Mouse (Mus musculus) left cerebral cortex, postnatal 25 days (tissue): ENCODE measurements at regions not wholly inside any gene's neighbourhood (a gene's known extent, or its start where the extent isn't known, plus 50 kb on each side); places are given as distances from the start of the nearest gene placed in this dataset.
"Not testable (repeated sequence)": the region's sequence is repeated elsewhere in the genome, so short reads cannot be mapped to it uniquely, and the experiment has no call there.

Experiments used
- DNase-seq, 2 experiments: peaks; one replicate each; pipeline ENCODE4 v3.0.0; 2022; ENCODE audit warnings: low spot score in 2 of 2, mixed read lengths in 1 of 2
- intact Hi-C: fragments of 180-260 bp; cut with DNase I; formaldehyde crosslinking; loops from one replicate; pipeline ENCODE4 v1.15.1; 2025

GRCm38 (mm10) chr9:6845281-6845680 lies 339.0 kb downstream of the Dync2h1 start:
- intact Hi-C loops, DNase-seq: not testable (repeated sequence)

GRCm38 (mm10) chr9:6834936-6835335 lies 349.3 kb downstream of the Dync2h1 start:
- intact Hi-C loops, DNase-seq: not testable (repeated sequence)

GRCm38 (mm10) chr9:6834470-6834869 lies 349.8 kb downstream of the Dync2h1 start:
- DNase-seq: no peak
- intact Hi-C loops: no loop called here

- intact Hi-C loops: no loop called here
- no peak for DNase-seq
These were observed 351.4 kb downstream of the Dync2h1 start for GRCm38 (mm10) chr9:6832862-6833261.

GRCm38 (mm10) chr9:6831642-6832041 lies 352.6 kb downstream of the Dync2h1 start:
- intact Hi-C loops, DNase-seq: not testable (repeated sequence)

GRCm38 (mm10) chr9:6826581-6826980 lies 357.7 kb downstream of the Dync2h1 start:
- no peak for DNase-seq
- intact Hi-C loops: no loop called here

- DNase-seq: no peak
These were observed 358.6 kb downstream of the Dync2h1 start for GRCm38 (mm10) chr9:6825609-6826008.

GRCm38 (mm10) chr9:6823946-6824345 lies 360.3 kb downstream of the Dync2h1 start:
- DNase-seq, intact Hi-C loops: not testable (repeated sequence)

More at GRCm38 (mm10) chr9:6825609-6826008, 358.6 kb downstream of the Dync2h1 start:
- intact Hi-C loops: no loop called here

- no peak for DNase-seq
- intact Hi-C loops: no loop called here
These were observed 360.7 kb downstream of the Dync2h1 start for GRCm38 (mm10) chr9:6823536-6823935.

GRCm38 (mm10) chr9:6776671-6777070 lies 407.6 kb downstream of the Dync2h1 start:
- intact Hi-C loops: no loop called here
- DNase-seq: no peak

- intact Hi-C loops: no loop called here
- DNase-seq: peak in 1 of 2 experiments; percentile 0
These were observed 442.8 kb downstream of the Dync2h1 start for GRCm38 (mm10) chr9:6741478-6741877.

GRCm38 (mm10) chr9:6736411-6736810 lies 447.8 kb downstream of the Dync2h1 start:
- DNase-seq: no peak
- intact Hi-C loops: no loop called here

- intact Hi-C loops: no loop called here
- no peak for DNase-seq
These were observed 456.8 kb upstream of the Ddi1 start for GRCm38 (mm10) chr9:6726411-6726810.

- intact Hi-C loops: no loop called here
- DNase-seq: no peak
These were observed 407.6 kb upstream of the Ddi1 start for GRCm38 (mm10) chr9:6677225-6677718.

- peak; percentile 64 to 73 for DNase-seq
- intact Hi-C loops: no loop called here
These were observed 398.6 kb upstream of the Ddi1 start for GRCm38 (mm10) chr9:6668001-6668969.

- DNase-seq: peak in 1 of 2 experiments; percentile 19
- intact Hi-C loops: no loop called here
These were observed 396.0 kb upstream of the Ddi1 start for GRCm38 (mm10) chr9:6665679-6666078.

GRCm38 (mm10) chr9:6652267-6652994 lies 382.8 kb upstream of the Ddi1 start:
- intact Hi-C loops: no loop called here
- DNase-seq: no peak

- intact Hi-C loops: no loop called here
- DNase-seq: no peak
These were observed 382.1 kb upstream of the Ddi1 start for GRCm38 (mm10) chr9:6651572-6652236.

GRCm38 (mm10) chr9:6645796-6646309 lies 376.2 kb upstream of the Ddi1 start:
- no peak for DNase-seq
- intact Hi-C loops: no loop called here

- DNase-seq: no peak
- intact Hi-C loops: no loop called here
These were observed 375.7 kb upstream of the Ddi1 start for GRCm38 (mm10) chr9:6645321-6645720.
